Mouse (Mus musculus): ENCODE results near the gene Lysmd3. TPM values are rescaled to one million over a fixed set of nuclear protein-coding genes. Genes with fewer than 3 reads are reported as not detected.
"Not testable (repeated sequence)": the region's sequence is repeated elsewhere in the genome, so short reads cannot be mapped to it uniquely, and the experiment has no call there.

The Lysmd3 gene
- polyA plus RNA-seq, 1 experiment from 2014 or later, result 16.2 TPM

GRCm38 (mm10) chr13:81644047-81644565 lies 13.4 kb upstream of the Lysmd3 start:
- no peak overlapping the region for H3K4me2 ChIP-seq (replicated peaks; ENCODE audit: low read depth)
- no peak overlapping the region for H3K9ac ChIP-seq (ENCODE audit: low read length)
- no peaks in the 10 kb centered on the region for H3K36me3 ChIP-seq (ENCODE audit: control insufficient read depth, insufficient read depth, low read length)
- H3K27me3 ChIP-seq (ENCODE audit: control insufficient read depth, insufficient read depth, low read length), result no peaks in the 10 kb centered on the region
- no peaks in the 10 kb centered on the region for H3K4me1 ChIP-seq (replicated peaks; ENCODE audit: control insufficient read depth, insufficient read depth)
- TF ChIP-seq CTCF (IDR thresholded peaks at IDR 0.05; ENCODE audit: low read depth) (no peak), EP300 (optimal IDR thresholded peaks at IDR 0.05) (no peak)
- DNase-seq (ENCODE audit: low spot score) (no peak), ATAC-seq (ENCODE audit: low FRiP score, low TSS enrichment) (no peak)
- no peak overlapping the region for H3K4me3 ChIP-seq (ENCODE audit: low read depth, low read length)
- WGBS, result 86% methylated on average over 11 of the region's 11 CpGs
- H3K27ac ChIP-seq (replicated peaks), result no peak overlapping the region
- H3K9me3 ChIP-seq (ENCODE audit: control insufficient read depth, low read length), result no peaks in the 10 kb centered on the region

GRCm38 (mm10) chr13:81646348-81646747 lies 11.1 kb upstream of the Lysmd3 start:
- no peaks in the 10 kb centered on the region for H3K36me3 ChIP-seq (ENCODE audit: control insufficient read depth, insufficient read depth, low read length)
- ATAC-seq (ENCODE audit: low FRiP score, low TSS enrichment) (no peak), DNase-seq (ENCODE audit: low spot score) (no peak)
- no peaks in the 10 kb centered on the region for H3K27me3 ChIP-seq (ENCODE audit: control insufficient read depth, insufficient read depth, low read length)
- H3K4me3 ChIP-seq (ENCODE audit: low read depth, low read length), result no peak overlapping the region
- no peaks in the 10 kb centered on the region for H3K9me3 ChIP-seq (ENCODE audit: control insufficient read depth, low read length)
- H3K27ac ChIP-seq (replicated peaks), result no peak overlapping the region
- TF ChIP-seq CTCF (IDR thresholded peaks at IDR 0.05; ENCODE audit: low read depth), result no peak
- no peak for TF ChIP-seq EP300 (optimal IDR thresholded peaks at IDR 0.05)
- no peaks in the 10 kb centered on the region for H3K4me1 ChIP-seq (replicated peaks; ENCODE audit: control insufficient read depth, insufficient read depth)
- no peak overlapping the region for H3K4me2 ChIP-seq (replicated peaks; ENCODE audit: low read depth)
- no peak overlapping the region for H3K9ac ChIP-seq (ENCODE audit: low read length)
- WGBS, result 85% methylated on average over 6 of the region's 6 CpGs

- not testable (repeated sequence) for H3K4me2 ChIP-seq (replicated peaks; ENCODE audit: low read depth); H3K4me3 ChIP-seq (ENCODE audit: low read depth, low read length); H3K27me3 ChIP-seq (ENCODE audit: control insufficient read depth, insufficient read depth, low read length); H3K27ac ChIP-seq (replicated peaks); ATAC-seq (ENCODE audit: low FRiP score, low TSS enrichment); H3K9ac ChIP-seq (ENCODE audit: low read length); H3K9me3 ChIP-seq (ENCODE audit: control insufficient read depth, low read length); H3K36me3 ChIP-seq (ENCODE audit: control insufficient read depth, insufficient read depth, low read length); H3K4me1 ChIP-seq (replicated peaks; ENCODE audit: control insufficient read depth, insufficient read depth); DNase-seq (ENCODE audit: low spot score)
- WGBS, result 80% methylated on average over 5 of the region's 6 CpGs
Observed at GRCm38 (mm10) chr13:81650382-81650781, 7.1 kb upstream of the Lysmd3 start.

DNA sequence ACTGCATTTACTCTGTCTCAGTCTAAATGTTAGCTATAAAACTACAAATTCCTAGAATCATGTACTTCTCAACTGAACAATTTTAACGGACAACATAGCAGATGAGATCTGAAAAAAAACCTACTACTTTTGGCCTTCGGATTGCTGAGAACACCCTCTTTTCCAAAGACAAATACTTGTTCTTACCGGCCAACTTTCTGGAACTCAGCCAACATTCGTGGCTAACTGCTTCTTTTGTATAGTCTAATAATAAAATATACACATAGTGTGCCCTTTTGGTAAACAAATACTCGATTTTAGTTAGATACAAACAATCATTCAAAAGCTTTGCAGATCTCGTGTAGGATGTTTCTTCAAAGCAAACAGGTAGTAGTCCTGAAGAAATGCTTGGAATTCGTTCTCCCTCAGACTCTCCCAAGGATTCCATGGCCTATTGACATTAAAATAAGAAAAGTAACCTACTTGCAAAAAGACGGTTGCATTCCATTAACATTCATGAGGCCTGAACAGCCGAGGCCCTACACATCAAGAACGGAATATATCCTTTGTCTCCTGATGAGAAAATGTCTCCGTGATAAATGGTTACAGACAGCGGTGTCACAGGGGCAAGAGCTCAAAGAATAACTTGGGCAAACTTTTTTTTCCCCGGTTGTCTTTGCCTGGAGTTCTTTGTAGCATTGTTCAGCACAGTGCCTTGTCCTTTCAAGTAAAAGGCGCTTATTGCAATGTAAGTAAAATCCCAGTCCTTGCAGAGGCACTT lies 1.2 kb upstream of the Lysmd3 start:
- H3K4me2 ChIP-seq (replicated peaks; ENCODE audit: low read depth), result no peak overlapping the region; the same call in 1 of the 2 replicates
- ATAC-seq (ENCODE audit: low FRiP score, low TSS enrichment), result no peak
- H3K27me3 ChIP-seq (ENCODE audit: control insufficient read depth, insufficient read depth, low read length), result no peaks in the 10 kb centered on the region
- no peak overlapping the region for H3K27ac ChIP-seq (replicated peaks)
- 22% methylated on average over 14 of the region's 14 CpGs for WGBS
- TF ChIP-seq CTCF (IDR thresholded peaks at IDR 0.05; ENCODE audit: low read depth), result no peak
- TF ChIP-seq EP300 (optimal IDR thresholded peaks at IDR 0.05), result no peak
- no peaks in the 10 kb centered on the region for H3K4me1 ChIP-seq (replicated peaks; ENCODE audit: control insufficient read depth, insufficient read depth)
- H3K4me3 ChIP-seq (ENCODE audit: low read depth, low read length), result no peak overlapping the region
- H3K36me3 ChIP-seq (ENCODE audit: control insufficient read depth, insufficient read depth, low read length), result no peaks in the 10 kb centered on the region
- peak; percentile 26 for DNase-seq (ENCODE audit: low spot score)
- no peak overlapping the region for H3K9ac ChIP-seq (ENCODE audit: low read length)
- no peaks in the 10 kb centered on the region for H3K9me3 ChIP-seq (ENCODE audit: control insufficient read depth, low read length)

- no peaks in the 10 kb centered on the region for H3K9me3 ChIP-seq (ENCODE audit: control insufficient read depth, low read length)
- H3K4me3 ChIP-seq (ENCODE audit: low read depth, low read length), result peak overlapping the region; percentile 91
- peak overlapping the region; percentile 63 for H3K9ac ChIP-seq (ENCODE audit: low read length)
- DNase-seq (ENCODE audit: low spot score) (no peak), ATAC-seq (ENCODE audit: low FRiP score, low TSS enrichment) (no peak)
- H3K4me2 ChIP-seq (replicated peaks; ENCODE audit: low read depth), result no peak overlapping the region; the same call in none of the 2 replicates
- peak overlapping the region; percentile 93 for H3K27ac ChIP-seq (replicated peaks)
- H3K27me3 ChIP-seq (ENCODE audit: control insufficient read depth, insufficient read depth, low read length), result no peaks in the 10 kb centered on the region
- 13% methylated on average over 5 of the region's 5 CpGs for WGBS
- no peaks in the 10 kb centered on the region for H3K4me1 ChIP-seq (replicated peaks; ENCODE audit: control insufficient read depth, insufficient read depth)
- TF ChIP-seq CTCF (IDR thresholded peaks at IDR 0.05; ENCODE audit: low read depth) (no peak), EP300 (optimal IDR thresholded peaks at IDR 0.05) (no peak)
- no peaks in the 10 kb centered on the region for H3K36me3 ChIP-seq (ENCODE audit: control insufficient read depth, insufficient read depth, low read length)
Observed at GRCm38 (mm10) chr13:81657008-81657350, 484 bp upstream of the Lysmd3 start.

GRCm38 (mm10) chr13:81658053-81658752 lies 740 bp downstream of the Lysmd3 start:
- no peaks in the 10 kb centered on the region for H3K4me1 ChIP-seq (replicated peaks; ENCODE audit: control insufficient read depth, insufficient read depth)
- H3K36me3 ChIP-seq (ENCODE audit: control insufficient read depth, insufficient read depth, low read length), result no peaks in the 10 kb centered on the region
- H3K4me2 ChIP-seq (replicated peaks; ENCODE audit: low read depth), result peak overlapping the region; percentile 58
- H3K27ac ChIP-seq (replicated peaks), result peak overlapping the region; percentile 93
- no peaks in the 10 kb centered on the region for H3K9me3 ChIP-seq (ENCODE audit: control insufficient read depth, low read length)
- ATAC-seq (ENCODE audit: low FRiP score, low TSS enrichment), result 0 out of 2 replicates have a peak, but pooled peaks have one; percentile 1
- TF ChIP-seq EP300 (optimal IDR thresholded peaks at IDR 0.05) (no peak), CTCF (IDR thresholded peaks at IDR 0.05; ENCODE audit: low read depth) (no peak)
- H3K27me3 ChIP-seq (ENCODE audit: control insufficient read depth, insufficient read depth, low read length), result no peaks in the 10 kb centered on the region
- 2% methylated on average over 21 of the region's 21 CpGs for WGBS
- no peak for DNase-seq (ENCODE audit: low spot score)
- H3K9ac ChIP-seq (ENCODE audit: low read length), result peak overlapping the region; percentile 84
- H3K4me3 ChIP-seq (ENCODE audit: low read depth, low read length), result peak overlapping the region; percentile 91
